Mouse (Mus musculus) bone marrow macrophage, adult 2 months (primary cell): ENCODE measurements around the gene Hdac11.

Source experiments
- CTCF ChIP-seq: IDR thresholded peaks from 2 replicates; pipeline ENCODE4 v1.5.1; 2012; ENCODE audit warnings: low read depth, mild to moderate bottlenecking, low read length, moderate library complexity
- POLR2A ChIP-seq: IDR thresholded peaks from 2 replicates; pipeline ENCODE4 v1.6.1; 2012; ENCODE audit warnings: mild to moderate bottlenecking, low read depth, low read length, borderline replicate concordance

DNA sequence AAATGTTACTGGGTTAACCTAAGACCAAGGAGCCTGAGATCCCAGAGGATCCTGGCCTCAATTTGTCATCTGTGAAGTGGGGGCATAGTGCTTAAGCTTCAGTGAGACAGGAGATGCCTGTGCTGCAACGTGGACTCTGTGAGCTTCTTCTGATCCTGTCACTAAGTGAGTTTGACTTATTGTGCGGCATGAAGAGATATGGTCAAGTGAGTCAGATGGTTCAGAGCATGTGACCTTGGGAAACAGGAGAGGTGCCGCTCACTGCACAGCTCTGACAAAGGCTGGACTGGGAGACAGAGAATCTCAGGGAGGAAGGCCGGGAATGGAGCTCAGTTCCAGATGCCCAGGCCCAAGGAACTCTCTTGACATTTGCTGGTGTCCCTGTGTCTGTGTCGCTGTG, 49.3 kb downstream of the Hdac11 start:
- TF ChIP-seq CTCF (no peak; the same call in 1 of the 2 replicates), POLR2A (no peak)
